Mouse (Mus musculus): Measurements from ENCODE around the gene Fam71f2. TPM values are rescaled to one million over a fixed set of nuclear protein-coding genes. Genes with fewer than 3 reads are reported as not detected.

Fam71f2 gene
- total RNA-seq, 2 experiments from 2014 or later, result 0.25 TPM; not detected in 1

DNA sequence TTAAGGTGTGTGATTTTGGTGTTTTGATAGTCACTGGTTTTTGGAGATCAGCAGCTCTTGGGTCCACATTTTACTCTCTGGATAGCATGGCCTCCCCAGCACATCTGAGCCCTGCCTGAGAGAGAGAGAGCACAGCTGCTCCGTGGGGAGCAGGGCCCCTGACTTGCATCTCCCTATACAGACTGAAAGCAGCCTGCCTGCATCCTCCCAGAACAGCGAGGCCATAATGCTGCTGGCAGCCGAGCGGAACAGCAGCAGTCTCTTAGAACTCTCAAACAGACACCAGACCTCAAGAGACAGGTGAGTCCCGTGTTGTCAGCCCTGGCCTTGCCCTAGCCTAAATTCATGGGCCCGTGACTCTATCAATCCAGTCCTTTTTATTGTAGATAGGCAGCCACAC, 8.1 kb downstream of the Fam71f2 start:
- intact Hi-C loops (cut with DNase I), result no loop called here
- no peak for TF ChIP-seq CTCF (IDR thresholded peaks at IDR 0.05)
- H3K4me3 ChIP-seq, result no peak overlapping the region
- no peak overlapping the region for H3K27ac ChIP-seq
- DNase-seq, result no peak

DNA sequence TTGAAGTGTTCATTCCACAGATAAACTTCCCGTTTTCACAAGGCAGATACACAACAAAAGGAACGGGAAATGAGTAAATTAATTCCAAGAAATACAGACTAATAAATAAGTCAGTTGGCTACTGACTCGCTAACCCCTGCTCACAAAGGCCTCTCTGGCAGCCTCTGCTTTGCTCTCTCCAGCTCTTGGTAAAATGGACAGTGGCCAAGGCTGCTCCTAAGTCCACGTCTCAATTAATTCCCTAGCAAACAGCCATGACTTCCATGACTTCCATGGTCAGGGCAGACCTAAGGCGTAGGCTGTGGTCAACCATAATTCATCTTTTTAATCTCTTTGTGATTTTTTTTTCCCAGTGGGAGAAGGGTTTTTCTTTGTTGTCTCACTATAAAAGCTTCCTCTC, 8.6 kb downstream of the Fam71f2 start:
- no peak overlapping the region for H3K4me3 ChIP-seq
- no peak for DNase-seq
- no peak for TF ChIP-seq CTCF (IDR thresholded peaks at IDR 0.05)
- no peak overlapping the region for H3K27ac ChIP-seq
- intact Hi-C loops (cut with DNase I), result no loop called here

DNA sequence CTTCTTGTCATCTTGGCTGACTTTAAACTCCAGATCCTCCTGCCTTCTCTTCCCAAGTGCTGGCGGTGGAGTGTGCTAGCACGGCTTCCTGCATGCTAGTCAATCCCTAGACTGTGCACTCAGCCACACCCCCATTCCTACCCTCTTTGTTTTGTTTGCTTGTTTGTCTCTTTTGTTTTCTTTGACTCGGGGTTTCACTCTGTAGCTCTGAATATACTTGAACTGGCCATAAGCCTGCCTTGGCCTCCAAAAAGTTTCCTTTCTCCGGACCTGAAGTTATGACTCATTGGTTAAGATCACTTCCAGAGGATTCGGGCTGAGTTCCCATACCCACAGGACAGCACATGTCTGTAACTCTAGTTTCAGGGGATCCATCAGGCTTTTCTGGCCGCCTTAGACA, 9.3 kb downstream of the Fam71f2 start:
- H3K27ac ChIP-seq, result peak overlapping the region; percentile 40; the same call in 1 of the 2 replicates
- TF ChIP-seq CTCF (IDR thresholded peaks at IDR 0.05), result no peak
- intact Hi-C loops (cut with DNase I), result no loop called here

DNA sequence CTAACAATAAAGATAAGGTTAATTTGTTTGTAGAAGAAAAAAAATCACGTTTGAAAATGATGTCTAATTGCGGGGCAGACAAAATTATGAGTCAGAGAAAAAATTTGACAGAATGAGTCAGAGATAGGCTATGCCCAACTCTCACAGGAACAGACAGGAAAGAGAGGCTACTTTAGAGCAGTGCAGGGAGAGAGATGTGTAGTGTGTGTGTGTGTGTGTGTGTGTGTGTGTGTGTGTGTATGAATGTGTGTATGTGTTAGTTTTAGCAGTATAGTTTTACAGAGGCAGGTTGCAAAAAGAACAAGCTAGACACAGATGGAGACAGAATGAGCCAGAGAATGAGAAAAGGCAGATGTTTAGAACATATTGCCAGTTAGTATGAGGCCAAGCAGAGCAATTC, 19.7 kb downstream of the Fam71f2 start:
- H3K27ac ChIP-seq, result no peak overlapping the region
- no peak for DNase-seq
- intact Hi-C loops (cut with DNase I), result no loop called here
- H3K4me3 ChIP-seq, result no peak overlapping the region
- TF ChIP-seq CTCF (IDR thresholded peaks at IDR 0.05), result no peak

More for the DNA sequence above, 9.3 kb downstream of the Fam71f2 start:
- DNase-seq, result peak; percentile 30
- no peak overlapping the region for H3K4me3 ChIP-seq

DNA sequence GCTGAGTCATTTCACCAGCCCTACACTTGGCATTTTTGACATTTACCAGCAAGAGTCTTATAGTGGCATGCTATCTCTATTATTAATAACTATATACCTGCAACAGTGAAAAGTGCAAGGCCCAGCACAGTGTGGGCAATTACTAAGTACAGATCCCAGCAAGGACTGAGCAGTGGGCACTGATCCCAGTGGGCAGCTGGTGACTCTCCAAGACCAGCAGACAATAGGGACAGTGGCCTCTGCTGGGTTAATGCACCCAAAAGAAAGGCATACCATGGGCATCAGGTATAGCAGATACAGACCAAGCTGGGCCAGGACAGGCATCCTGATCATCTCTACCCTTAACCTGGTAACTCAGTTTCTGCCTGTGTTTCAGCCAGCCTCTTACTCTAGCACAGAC, 23.9 kb downstream of the Fam71f2 start:
- no peak for TF ChIP-seq CTCF (IDR thresholded peaks at IDR 0.05)
- intact Hi-C loops (cut with DNase I), result no loop called here
- Histone ChIP-seq H3K4me3 (no peak overlapping the region), H3K27ac (no peak overlapping the region)
- DNase-seq, result no peak

DNA sequence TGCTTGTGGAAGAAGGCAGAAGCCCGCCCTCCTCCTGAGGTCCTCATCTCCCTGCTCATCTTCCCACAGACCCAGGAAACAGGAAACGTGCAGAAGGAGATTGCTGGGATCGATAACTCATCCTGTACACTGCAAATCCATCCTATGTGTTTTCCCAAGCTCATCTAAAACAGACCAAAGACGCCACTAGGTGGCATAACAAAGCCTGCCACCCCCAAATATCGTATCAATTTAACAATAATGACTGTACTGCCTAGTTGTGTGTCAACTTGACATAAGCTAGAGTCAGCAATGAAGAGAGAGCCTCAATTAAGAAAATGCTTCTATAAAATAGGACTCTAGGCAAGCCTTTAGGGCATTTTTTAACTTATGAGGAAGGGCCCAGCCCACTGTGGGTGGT, 24.3 kb downstream of the Fam71f2 start:
- Histone ChIP-seq H3K27ac (no peak overlapping the region), H3K4me3 (no peak overlapping the region)
- intact Hi-C loops (cut with DNase I), result no loop called here
- DNase-seq, result no peak
- peak; percentile 41 for TF ChIP-seq CTCF (IDR thresholded peaks at IDR 0.05)

DNA sequence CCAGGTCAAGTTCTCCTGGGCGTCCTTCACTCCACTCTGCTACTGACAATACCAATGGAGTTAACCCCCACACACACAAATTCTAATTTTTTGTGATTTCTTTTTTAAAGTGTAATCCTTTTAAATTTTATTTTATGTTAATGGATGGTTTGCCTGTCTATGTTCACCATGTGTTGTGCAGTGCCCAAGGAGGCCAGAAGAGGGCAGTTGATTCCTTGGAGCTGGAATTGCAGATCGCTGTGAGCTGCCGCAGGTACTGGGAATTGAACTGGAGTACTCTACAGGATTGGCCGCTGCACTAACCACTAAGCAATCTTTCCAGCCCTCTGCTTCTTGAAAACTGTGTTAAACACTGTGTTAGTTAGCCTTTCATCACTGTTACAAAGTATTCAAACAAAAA, 26.1 kb downstream of the Fam71f2 start:
- no peak for DNase-seq
- H3K4me3 ChIP-seq, result no peak overlapping the region
- no peak overlapping the region for H3K27ac ChIP-seq
- no peak for TF ChIP-seq CTCF (IDR thresholded peaks at IDR 0.05)
- intact Hi-C loops (cut with DNase I), result no loop called here

DNA sequence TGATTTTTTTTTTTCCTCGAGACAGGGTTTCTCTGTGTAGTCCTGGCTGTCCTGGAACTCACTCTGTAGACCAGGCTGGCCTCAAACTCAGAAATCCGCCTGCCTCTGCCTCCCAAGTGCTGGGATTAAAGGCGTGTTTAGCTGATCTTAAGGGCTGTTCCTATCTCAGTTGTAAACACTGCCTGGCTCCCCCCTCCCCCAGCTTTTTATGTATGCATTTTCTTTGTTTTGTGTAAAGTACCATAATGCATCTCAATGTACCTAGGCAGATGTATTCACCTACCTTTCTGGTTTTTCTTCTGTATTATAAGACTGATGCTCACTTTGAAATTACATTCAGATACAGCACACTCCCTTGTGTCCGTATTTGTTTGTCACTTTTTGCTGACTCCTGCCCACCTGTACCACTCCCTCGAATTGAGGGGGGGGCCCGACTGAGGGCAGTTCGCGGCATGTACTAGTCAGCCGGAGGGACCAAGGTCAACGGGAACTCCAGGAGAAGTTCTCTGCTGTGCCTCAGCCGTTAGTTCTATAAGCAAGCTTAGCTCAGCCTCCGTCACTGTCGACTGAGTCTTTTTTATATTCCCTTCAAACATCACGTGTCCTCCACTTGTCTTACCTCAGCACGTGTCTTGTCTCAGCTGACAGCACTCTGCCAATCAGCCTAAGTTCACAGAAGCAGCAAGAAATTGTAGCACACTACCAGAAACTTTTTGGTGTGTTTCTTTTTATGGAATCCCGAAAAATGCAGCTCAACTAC, 29.6 kb downstream of the Fam71f2 start:
- Histone ChIP-seq H3K4me3 (no peak overlapping the region), H3K27ac (no peak overlapping the region)
- intact Hi-C loops (cut with DNase I), result no loop called here
- no peak for TF ChIP-seq CTCF (IDR thresholded peaks at IDR 0.05)
- DNase-seq, result no peak

DNA sequence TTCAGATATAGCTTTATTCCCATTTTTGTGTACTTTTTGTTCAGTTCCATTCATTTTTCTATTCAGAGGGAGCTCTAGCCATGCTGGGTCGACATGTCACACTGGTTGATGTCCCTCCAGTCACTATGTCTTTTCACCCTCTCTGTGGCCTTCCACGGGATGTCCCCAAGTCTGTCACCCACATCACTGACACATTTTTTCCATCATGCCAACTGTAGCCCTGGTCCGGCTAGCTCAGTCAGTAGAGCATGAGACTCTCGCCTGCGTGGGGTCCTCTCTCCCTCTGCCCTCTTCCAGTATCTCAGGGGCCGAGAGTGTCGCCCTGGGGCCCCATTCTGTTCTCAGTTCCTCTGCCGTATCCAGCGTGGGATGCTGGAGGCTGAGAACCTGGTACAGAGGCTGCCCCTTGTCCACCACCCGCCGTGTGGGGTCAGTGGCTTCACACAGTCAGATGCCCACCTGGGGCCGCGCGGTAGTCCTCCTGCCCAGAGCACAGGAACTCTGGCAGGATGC, 34.4 kb downstream of the Fam71f2 start:
- Histone ChIP-seq H3K4me3 (no peak overlapping the region), H3K27ac (no peak overlapping the region)
- DNase-seq, result no peak
- intact Hi-C loops (cut with DNase I), result no loop called here
- no peak for TF ChIP-seq CTCF (IDR thresholded peaks at IDR 0.05)

DNA sequence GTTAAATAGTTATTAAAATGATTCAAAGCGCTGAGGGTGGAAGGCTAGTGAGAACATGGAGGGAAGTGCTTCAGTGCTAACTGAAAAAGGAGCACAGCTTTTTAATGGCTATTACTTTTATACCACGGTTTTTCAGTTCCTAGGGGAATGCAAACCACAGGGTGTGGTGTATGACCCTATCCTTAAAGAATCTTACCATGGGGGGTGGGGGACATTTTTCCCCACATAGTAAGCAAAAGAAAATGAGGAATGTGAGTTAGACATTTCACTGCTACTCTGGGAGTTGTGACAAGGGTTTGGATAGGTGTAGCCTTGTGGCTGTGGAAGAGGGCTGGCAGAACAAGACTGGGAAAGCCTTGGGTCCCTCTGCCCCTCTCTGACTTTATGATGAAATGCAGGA, 37.9 kb downstream of the Fam71f2 start:
- H3K4me3 ChIP-seq, result no peak overlapping the region
- intact Hi-C loops (cut with DNase I), result no loop called here
- no peak overlapping the region for H3K27ac ChIP-seq
- DNase-seq, result no peak
- no peak for TF ChIP-seq CTCF (IDR thresholded peaks at IDR 0.05)

DNA sequence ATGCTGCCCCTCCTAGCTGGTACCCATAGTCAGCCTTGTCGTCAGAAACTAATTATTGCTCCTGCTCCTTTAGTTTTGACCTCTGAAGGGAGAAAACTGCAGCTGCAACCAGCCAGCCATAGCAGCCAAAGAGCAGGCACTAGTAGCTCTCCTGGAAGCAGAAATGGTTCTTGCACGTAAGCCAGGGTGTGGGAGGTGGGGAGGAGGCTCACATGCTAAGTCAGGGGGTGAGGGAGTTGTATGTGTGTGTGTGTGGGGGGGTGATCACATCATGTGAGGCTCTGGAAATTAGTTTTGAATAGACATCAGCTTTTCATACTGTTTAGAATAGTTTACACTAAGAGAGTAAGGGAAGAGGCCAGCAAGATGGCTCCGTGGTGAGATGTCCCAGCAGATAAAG, 38.5 kb downstream of the Fam71f2 start:
- Histone ChIP-seq H3K27ac (no peak overlapping the region), H3K4me3 (no peak overlapping the region)
- no peak for DNase-seq
- intact Hi-C loops (cut with DNase I), result no loop called here
- no peak for TF ChIP-seq CTCF (IDR thresholded peaks at IDR 0.05)

DNA sequence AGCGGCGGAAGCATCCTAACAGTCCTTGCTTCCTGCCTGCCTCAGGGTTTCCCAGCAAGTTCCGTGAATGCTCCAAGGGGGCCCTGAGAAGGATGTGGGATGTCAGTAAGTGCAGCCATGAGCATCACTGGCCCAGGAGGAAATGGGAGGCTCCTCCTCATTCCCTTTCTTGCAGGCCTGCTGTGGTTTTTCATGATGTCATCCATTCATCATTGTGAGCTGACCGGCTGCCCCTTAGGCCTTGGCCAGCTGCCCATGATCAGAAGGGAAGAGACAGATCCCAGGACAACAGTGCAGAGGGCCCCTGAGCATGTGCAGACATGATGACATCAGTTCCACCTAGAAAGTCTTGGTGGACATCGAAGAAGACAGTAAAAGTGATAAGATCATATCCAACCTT, 39.5 kb downstream of the Fam71f2 start, which contains the start of gene Fam71f1:
TSS of gene Fam71f1 (plus strand) at position 262 of the 400 bp plus-strand sequence.
- Histone ChIP-seq H3K4me3 (no peak within 1 kb of the TSS), H3K27ac (no peak within 1 kb of the TSS)
- no peak for DNase-seq
- TF ChIP-seq CTCF (IDR thresholded peaks at IDR 0.05), result no peak
- intact Hi-C loops (cut with DNase I), result no loop called here

DNA sequence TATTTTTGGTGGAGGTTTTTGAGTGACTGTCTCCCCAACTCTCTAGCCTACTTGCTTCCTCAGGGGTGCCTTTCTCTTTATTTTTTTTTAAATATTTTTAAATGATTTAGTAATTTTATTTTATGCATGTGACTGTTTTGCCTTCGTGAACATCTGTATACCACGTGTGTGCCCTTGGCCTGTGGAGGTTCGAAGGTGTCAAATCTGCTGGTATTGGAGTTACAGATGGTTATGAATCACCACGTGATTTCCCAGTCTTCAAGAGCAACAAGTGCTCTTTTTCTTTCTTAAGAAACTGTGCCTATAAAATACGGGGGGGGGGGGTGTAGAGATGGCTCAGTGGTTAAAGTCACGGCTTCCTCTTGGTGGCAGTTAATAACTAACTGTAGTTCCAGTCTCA, 42.2 kb downstream of the Fam71f2 start:
- intact Hi-C loops (cut with DNase I), result no loop called here
- no peak for TF ChIP-seq CTCF (IDR thresholded peaks at IDR 0.05)
- no peak overlapping the region for H3K4me3 ChIP-seq
- H3K27ac ChIP-seq, result no peak overlapping the region
- no peak for DNase-seq

DNA sequence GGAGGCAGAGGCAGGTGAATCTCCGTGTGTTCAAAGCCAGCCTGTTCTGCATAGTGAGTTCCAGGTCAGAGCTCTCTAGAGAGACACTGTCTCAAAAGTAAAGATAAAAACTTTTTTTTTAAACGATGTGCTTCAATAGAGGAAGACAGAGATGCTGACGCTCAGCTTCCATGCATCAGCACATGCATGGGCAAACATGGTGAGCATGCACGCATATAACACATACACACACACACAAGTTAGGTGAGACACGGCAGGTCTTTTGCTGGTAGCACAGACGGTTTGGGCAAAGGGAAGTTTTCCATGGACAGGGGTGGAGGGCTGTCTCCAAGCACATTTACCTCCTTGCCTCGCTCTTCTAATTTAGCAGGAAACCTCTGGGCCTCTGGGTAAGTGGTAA, 42.8 kb downstream of the Fam71f2 start:
- H3K27ac ChIP-seq, result no peak overlapping the region
- H3K4me3 ChIP-seq, result no peak overlapping the region
- intact Hi-C loops (cut with DNase I), result no loop called here
- TF ChIP-seq CTCF (IDR thresholded peaks at IDR 0.05), result no peak
- no peak for DNase-seq
